ENCODE assay signal across 15 mouse cellular contexts in the genomic region with DNA sequence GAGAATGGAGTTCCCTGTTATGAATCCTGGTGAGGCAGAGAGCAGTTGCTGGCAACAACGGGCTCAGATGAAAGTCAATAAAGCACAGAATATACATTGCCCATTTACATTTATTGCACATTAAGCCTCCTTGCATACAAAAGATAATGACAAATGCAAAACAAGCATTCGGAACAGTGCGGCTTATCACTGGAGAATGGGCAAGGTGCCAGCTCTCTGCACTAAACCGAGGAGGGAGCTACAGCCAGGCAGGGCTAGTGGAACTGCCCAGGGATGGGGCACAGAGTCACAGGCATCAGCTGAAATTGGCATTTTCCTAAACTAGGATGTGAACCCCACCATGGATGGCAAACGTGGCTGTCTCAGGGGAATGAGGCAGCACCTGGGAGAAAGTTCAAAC.
DNase-seq lines count a peak whose midpoint lies in the region; ATAC-seq and TF ChIP-seq lines count a peak whose summit lies in the region.
"Had no signal": no experiment of that assay in that cellular context is flagged by ENCODE, and none has a peak within 500 bp of the region (broad histone marks: within the 10 kb centered on the region; RNA-seq: fewer than 3 reads in every experiment).

No protein-coding gene starts in this region.

- intact Hi-C loops in left cerebral cortex, postnatal 4 days (cut with DNase I) = no loop called here
- intact Hi-C loops in left cerebral cortex, adult 2 months (cut with DNase I) = no loop called here

- H3K27ac ChIP-seq in left cerebral cortex, adult 2 months = no peak overlapping the region
- H3K27ac ChIP-seq: embryonic facial prominence, embryonic 10.5 days; limb, embryonic 12.5 days; midbrain, embryonic 12.5 days had no signal

- ATAC-seq in megakaryocyte progenitor cell, adult 5-6 weeks (replicated peaks; ENCODE audit: poor library complexity) = no peak
- ATAC-seq: liver, postnatal 0 days had no signal

- no peak for TF ChIP-seq CTCF in left cerebral cortex, adult 2 months (IDR thresholded peaks at IDR 0.05)

- peak; percentile 65 for DNase-seq in heart, adult 11 months
- DNase-seq in heart, adult 9 months (ENCODE audit: low spot score in 2 of 2) = no peak
- DNase-seq in left cerebral cortex, postnatal 4 days = peak; percentile 43
- DNase-seq in left cerebral cortex, adult 2 months (ENCODE audit: extremely low spot score in 1 of 2, low spot score in 2 of 2) = no peak
- DNase-seq in testis, postnatal 10 days (ENCODE audit: low spot score) = peak; percentile 53
- no peak for DNase-seq in testis, postnatal 14 days (ENCODE audit: low spot score)
- DNase-seq: cerebellum, adult 8-10 months; gastrocnemius, postnatal 10 days; kidney, adult 8-10 months; liver, postnatal 0 days; thymus, postnatal 4 days had no signal

- no peak overlapping the region for H3K4me3 ChIP-seq in left cerebral cortex, adult 2 months
- H3K4me3 ChIP-seq: embryonic facial prominence, embryonic 10.5 days; limb, embryonic 12.5 days; midbrain, embryonic 12.5 days had no signal

Comparison
In these comparisons a context has a peak if more than half of its experiments do, and no peak if none do; other contexts are left out.
1. DNase-seq: peak in heart, adult 11 months (single experiment), left cerebral cortex, postnatal 4 days (single experiment) and testis, postnatal 10 days (single experiment); none in heart, adult 9 months (0 of 2), left cerebral cortex, adult 2 months (0 of 2) and testis, postnatal 14 days (single experiment).